Mouse (Mus musculus) megakaryocyte, embryonic 14.5 days (primary cell): ENCODE measurements around the gene Sephs1.

ENCODE experiments used
- FLI1 ChIP-seq: IDR thresholded peaks from 2 replicates; pipeline ENCODE4 v1.6.1; 2012; ENCODE audit warnings: low read length, inconsistent platforms, mixed read lengths
- GATA1 ChIP-seq: IDR thresholded peaks from 3 replicates; pipeline ENCODE4 v1.6.1; 2012; ENCODE audit warnings: mixed read lengths, low read length, inconsistent platforms, borderline replicate concordance

DNA sequence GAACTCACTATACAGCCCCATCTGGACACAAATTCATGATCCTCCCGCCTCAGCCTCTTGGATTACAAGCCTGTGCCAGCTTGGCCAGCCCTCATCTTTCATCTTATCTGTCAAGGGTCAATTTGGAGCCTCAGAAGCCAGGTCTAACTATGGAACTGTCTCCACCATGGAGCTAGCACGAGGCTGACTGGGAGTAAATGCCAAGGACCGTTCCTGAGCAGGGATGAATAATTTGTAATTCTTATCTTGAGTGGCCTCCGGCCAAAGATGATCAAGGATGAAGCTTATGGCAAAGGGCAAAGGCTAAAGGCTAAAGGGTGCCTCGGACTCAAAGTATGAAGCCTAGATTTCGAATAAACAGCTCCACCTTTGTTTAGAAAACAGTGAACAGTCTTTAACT lies 8.0 kb upstream of the Sephs1 start:
- TF ChIP-seq GATA1: no peak
- TF ChIP-seq FLI1: no peak
